Mouse (Mus musculus): ENCODE data around the gene Hoxa11.

Gene Hoxa11

GRCm38 (mm10) chr6:52220003-52220864 lies 25.4 kb downstream of the Hoxa11 start:
- DNase-seq (ENCODE audit: low spot score), result peak; percentile 36

GRCm38 (mm10) chr6:52219234-52219942 lies 26.2 kb downstream of the Hoxa11 start:
- DNase-seq (ENCODE audit: low spot score), result no peak

- peak; percentile 18 for DNase-seq (ENCODE audit: low spot score)
These were observed 26.9 kb downstream of the Hoxa11 start for GRCm38 (mm10) chr6:52218643-52219215.

GRCm38 (mm10) chr6:52217895-52218642 lies 27.5 kb downstream of the Hoxa11 start:
- DNase-seq (ENCODE audit: low spot score), result peak; percentile 31

GRCm38 (mm10) chr6:52217459-52217768 lies 28.2 kb downstream of the Hoxa11 start:
- DNase-seq (ENCODE audit: low spot score), result peak; percentile 76

- DNase-seq (ENCODE audit: low spot score), result peak; percentile 48
These were observed 28.7 kb downstream of the Hoxa11 start for GRCm38 (mm10) chr6:52216691-52217458.

GRCm38 (mm10) chr6:52215771-52216535 lies 29.7 kb downstream of the Hoxa11 start:
- peak; percentile 28 for DNase-seq (ENCODE audit: low spot score)

GRCm38 (mm10) chr6:52215070-52215469 lies 30.5 kb downstream of the Hoxa11 start:
- no peak for DNase-seq (ENCODE audit: low spot score)

- DNase-seq (ENCODE audit: low spot score), result peak; percentile 8
These were observed 31.3 kb downstream of the Hoxa11 start for GRCm38 (mm10) chr6:52214271-52214670.

- peak; percentile 61 for DNase-seq (ENCODE audit: low spot score)
These were observed 32.3 kb downstream of the Hoxa11 start, which contains the start of the genes Hoxa3 and Gm28308 for GRCm38 (mm10) chr6:52213119-52213986. TSS of gene Hoxa3 (minus strand) at chr6:52213336. TSS of gene Gm28308 (minus strand) at chr6:52213339.

GRCm38 (mm10) chr6:52212556-52213118 lies 33.0 kb downstream of the Hoxa11 start:
- DNase-seq (ENCODE audit: low spot score), result no peak

GRCm38 (mm10) chr6:52211961-52212360 lies 33.6 kb downstream of the Hoxa11 start:
- peak; percentile 31 for DNase-seq (ENCODE audit: low spot score)

GRCm38 (mm10) chr6:52211170-52211935 lies 34.3 kb downstream of the Hoxa11 start:
- DNase-seq (ENCODE audit: low spot score), result peak; percentile 82

- DNase-seq (ENCODE audit: low spot score), result no peak
These were observed 35.9 kb downstream of the Hoxa11 start for GRCm38 (mm10) chr6:52209685-52210046.

- DNase-seq (ENCODE audit: low spot score), result no peak
These were observed 36.5 kb downstream of the Hoxa11 start for GRCm38 (mm10) chr6:52208868-52209684.

- peak; percentile 55 for DNase-seq (ENCODE audit: low spot score)
These were observed 37.3 kb downstream of the Hoxa11 start, which contains the start of gene Hoxa6 for GRCm38 (mm10) chr6:52208072-52208867. TSS of gene Hoxa6 (minus strand) at chr6:52208722.

GRCm38 (mm10) chr6:52207684-52207976 lies 38.0 kb downstream of the Hoxa11 start:
- no peak for DNase-seq (ENCODE audit: low spot score)

Measured in urinary bladder, postnatal 25 days (tissue).